Mouse (Mus musculus): ENCODE measurements around the gene Clcf1. TPM values are rescaled to one million over a fixed set of nuclear protein-coding genes. Genes with fewer than 3 reads are reported as not detected.

Clcf1 gene
- 10 to 100 TPM; 35.0 to 46.5 TPM for polyA plus RNA-seq (2017; shearing (Covaris generic))

DNA sequence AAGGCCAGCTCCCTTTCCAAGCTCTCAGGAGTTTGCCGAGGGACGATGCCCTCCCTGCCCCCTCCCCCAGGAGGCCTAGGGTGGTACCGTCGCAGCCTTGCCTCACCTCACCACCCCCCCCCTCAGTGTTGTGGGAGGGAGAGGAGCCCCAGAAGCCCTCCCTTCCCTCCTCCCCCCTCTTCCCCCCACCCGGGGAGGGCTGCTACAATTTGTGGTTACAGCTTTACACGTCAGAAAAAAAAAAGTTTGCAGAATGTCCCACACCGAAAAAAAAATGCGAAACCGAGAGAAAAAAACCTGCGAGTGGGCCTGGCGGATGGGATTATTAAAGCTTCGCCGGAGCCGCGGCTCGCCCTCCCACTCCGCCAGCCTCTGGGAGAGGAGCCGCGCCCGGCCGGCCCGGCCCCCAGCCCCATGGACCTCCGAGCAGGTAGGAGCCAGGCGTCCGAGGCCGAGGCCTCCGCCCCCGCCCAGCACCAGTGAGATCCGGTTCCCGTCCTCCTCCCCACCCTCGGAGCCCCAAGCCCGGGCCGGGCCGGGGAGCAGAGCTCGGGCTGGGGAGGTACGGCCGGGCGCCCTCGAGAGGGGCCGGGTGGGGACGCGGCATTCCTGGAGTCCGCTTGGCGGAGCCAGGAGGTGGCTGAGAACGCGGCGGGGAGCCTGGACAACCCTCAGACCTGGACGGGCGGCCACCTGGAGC lies at the start of gene Clcf1, which contains the start of gene AC109138.7:
TSS of gene Clcf1 (plus strand) at position 168 of the 700 bp plus-strand sequence.
TSS of gene AC109138.7 (plus strand) at position 287 of the 700 bp plus-strand sequence.
- peak; percentile 75 for ATAC-seq

DNA sequence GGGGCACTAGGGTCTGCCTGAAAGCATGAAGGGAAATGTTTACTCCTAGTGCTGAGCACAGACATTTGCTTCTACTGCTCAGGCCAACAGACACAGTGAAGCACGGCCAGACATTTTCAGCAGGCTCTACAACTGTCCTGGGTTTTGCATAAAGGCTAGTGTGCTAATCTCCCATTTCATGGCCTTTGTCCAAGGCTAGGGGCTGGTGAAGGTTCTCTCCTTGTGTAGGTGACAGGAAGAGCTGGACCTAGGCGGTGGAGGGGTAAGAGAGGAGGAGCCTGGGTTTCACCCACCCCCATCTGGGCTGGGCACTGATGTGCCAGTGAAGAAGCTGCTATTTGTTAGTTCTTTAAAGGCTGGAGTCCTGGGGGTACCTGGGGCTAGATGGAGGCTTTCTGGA lies 49.3 kb upstream of the Clcf1 start:
- no peak for ATAC-seq

DNA sequence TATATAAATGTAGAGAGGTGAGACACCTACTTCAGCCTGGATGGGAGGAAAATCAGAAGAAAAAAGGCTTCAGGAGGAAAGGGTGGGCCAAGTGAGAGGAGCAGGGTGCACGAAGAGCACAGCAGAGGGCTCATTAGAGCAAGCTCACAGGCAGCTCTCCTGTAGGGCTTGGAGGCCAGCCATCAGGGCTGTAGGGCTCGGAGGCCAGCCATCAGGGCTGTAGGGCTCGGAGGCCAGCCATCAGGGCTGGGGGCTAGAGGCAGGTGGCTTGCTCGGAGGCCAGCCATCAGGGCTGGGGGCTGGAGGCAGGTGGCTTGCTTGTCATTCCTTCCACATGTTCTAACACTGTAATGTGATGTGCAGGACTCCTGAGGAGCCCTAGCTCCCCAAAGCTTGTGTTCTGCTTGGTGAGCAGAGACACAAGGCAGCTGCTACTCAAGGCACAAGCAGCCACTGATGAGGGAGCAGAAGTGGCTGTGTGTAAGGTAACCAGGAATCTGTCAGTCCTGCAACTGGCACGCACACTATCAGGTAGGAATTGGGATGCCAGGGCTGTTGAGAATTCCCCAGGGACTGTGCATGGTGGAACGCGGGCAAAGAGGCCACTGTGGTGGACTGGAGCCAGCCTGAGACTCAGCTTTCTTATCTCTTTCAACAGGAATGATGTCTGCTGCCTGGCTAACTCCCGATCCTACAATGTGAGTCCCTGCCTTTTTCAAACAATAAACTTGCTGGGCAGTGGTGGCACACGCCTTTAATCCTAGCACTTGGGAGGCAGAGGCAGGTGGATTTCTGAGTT lies 47.2 kb upstream of the Clcf1 start:
- ATAC-seq, result no peak

DNA sequence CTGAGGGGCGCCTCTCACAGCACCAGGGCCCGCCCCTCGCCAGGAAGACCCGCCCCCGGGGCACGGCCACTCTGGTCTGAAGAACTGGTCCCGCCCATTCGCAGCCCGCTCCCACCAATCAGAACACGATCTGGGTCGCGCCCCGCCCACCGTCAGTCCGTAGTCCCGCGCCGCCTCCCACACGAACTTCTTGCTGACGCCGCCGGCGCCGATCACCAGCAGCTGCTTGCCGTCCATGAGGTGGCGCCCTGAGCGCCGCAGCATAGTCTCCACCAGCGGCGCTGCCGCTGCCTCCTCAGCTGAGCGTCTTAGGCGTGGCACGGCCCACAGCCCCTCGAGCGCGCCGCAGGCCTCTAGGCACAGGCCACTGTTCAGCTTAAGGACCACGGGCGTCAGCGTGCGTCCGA lies 44.7 kb upstream of the Clcf1 start:
- ATAC-seq, result peak; percentile 96

DNA sequence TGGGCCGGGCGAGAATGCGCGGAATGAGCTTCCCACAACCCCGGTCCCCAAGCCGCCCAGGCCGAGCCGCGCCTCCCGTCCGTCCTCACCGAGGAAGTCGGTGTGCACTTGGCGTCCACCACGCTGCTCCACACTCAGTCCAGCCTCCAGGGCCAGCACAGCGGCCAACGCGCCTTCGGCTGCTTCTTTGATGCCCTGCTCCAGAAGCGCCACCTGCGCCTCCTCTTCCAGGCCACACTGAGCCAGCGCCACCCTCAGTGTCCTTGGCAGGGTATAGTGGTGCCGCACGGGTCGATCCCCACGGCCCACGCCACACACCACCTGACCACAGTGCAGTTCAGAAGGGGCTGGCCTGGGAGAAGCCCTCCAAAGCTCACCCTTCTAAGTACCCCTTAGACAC lies 44.2 kb upstream of the Clcf1 start:
- peak; percentile 15 for ATAC-seq

DNA sequence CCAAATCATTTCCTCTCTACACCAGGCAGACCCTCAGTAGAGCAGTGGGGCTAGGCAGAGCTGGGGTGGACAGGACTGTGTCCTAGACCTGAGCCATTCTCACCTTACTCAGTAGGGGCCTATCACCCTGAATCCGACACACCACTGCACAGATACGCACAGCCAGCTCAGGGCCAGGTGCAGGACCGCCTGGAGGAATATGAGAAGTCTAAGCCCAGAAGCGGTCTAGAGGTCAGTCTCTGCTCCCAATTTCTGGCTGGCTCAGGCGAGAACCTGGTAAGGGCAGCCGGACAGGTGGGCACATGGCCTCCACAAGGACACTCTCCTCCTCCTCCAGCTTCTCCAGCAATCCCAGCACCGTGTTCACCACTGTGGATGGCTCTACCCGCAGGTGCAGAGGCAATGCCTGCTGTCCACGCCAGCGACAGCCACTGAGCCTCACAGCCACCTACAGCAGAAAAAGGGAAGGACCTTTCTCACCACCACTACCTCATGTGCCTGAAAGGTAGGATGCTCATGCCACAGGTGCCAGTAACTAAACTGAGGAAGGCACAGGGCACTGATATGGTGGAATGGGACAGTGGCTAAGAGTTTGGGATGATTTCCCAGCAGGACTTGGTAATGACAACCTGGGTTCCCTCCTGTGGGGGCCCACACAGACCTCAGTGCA lies 43.2 kb upstream of the Clcf1 start:
- no peak for ATAC-seq

DNA sequence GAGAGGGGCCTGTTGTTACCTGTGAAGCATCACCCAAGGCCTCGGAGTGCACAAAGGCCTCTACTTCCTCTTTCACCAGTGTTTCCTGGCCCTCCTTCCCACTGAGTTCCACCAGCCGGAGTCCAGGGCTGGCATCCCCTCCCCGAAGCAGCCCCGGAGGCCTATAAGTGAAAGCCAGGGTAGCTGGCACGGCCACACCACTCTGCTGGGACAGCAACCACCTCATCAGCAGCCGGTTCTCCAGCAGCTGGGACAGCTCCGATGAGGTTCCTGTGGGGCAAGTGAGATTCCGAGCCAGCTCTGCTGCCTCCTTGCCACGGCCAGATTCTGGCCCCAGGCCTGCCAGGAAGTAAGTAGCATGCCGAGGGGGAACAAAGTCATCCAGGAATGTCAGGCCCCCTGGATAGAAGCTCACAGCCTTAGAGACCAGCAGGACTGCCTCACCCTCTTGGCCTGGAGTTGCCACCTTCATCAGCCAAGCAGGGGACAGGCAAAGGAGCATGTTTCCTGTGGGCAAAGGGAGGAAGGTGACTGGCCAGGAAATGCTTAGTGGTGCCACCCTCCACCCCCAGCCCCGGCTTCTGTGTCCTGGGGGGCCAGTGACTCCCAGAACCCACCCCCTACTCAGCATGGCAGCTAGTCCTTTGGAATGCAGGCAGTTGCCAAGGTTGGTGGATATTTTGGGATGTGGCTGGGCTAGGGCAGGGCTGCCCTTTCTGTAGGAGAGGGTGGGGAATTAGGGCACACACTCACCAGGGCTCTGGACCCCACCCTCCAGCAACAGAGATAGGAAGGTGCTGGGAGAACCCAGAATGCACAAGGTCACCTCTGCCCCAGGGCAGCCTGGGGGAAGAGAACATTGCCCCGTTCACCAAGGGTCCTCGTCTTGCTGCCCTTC lies 42.4 kb upstream of the Clcf1 start:
- ATAC-seq, result no peak

DNA sequence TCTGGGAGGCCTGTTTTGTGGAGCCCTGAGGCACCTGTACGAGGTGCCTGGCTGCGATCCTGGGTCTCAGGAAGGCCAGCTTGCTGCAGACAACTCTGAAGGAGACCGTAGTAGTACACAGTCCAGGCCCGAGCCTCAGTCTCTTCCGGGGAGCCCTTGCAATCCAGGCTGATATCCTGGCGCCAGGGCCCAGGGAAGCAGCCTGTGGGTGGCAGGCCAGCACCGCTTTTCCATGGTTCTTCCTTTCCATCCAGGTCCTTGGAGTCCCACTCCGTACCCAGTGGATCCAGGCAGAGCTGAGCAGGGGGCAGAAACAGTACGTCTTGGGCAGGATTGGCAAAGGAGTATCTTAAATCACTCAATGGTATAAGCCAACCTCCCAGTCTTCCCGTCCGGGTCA lies 41.1 kb upstream of the Clcf1 start:
- no peak for ATAC-seq

DNA sequence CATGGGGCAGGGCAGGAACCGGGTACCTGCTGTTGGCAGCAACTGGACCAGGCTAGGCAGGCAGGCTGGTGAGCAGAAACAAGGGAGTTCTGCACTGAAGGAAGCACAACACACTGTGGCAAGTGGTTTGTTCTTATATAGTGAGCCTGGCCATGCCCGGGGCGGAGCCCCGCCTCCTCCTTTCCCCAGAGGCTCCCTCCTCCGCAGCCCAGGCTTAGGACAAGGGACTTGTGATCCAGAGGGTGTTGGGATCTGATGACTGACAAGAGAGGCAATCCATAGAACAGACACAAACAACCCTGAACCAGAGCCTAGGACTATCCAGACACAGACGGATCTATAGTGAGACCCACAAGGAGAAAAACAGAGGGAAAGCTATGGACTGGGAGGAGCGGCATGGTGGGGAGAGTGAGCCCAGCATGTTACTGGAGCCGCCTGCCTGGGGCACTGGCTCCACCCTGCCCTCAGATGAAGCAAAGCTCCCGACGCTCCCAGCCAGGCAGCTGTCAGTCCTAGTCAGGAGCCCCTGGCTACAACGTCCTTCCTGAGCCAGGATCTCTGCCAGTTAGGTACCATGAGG lies 38.6 kb upstream of the Clcf1 start, which contains the start of gene Carns1:
TSS of gene Carns1 (minus strand) at position 112 of the 580 bp plus-strand sequence.
- ATAC-seq, result no peak

DNA sequence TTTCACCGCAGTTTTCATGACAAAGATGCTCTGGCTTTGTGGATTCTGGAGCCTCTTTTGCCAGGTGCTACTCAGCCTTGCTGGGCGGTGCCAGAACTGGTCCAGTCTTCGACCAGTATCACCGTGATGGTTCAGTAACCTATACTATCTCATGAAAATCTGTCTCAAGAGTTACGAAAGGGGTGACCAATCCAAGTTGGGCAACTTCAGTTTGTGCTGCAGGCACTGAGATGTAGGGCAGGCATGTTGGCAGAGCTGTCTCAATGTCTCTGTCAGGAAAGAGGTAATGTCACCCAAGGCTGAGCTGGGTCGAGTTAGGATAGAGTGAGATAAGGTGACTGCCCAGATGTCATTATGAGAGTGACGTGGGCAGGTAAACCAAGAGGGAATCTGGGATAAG lies 33.6 kb upstream of the Clcf1 start:
- no peak for ATAC-seq

DNA sequence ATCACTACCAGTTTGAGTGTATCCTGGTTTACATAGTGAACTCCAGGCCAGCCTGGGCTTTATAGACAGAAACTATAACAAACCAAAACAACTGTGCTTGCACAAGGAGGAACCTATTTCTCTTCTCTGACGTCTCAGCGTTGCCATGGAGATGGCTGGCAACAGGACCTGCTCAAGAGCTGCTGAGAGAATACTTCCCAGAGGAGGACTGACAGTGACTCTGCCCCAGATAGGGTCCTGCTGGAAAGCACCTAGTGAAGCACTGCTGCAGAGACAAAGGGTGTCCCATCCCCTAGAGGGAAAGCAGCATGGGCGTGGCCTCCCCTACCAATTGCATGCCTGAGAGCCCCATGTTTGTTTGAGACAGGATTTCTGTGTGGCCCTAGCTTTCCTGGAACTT lies 32.1 kb upstream of the Clcf1 start:
- peak; percentile 39 for ATAC-seq

DNA sequence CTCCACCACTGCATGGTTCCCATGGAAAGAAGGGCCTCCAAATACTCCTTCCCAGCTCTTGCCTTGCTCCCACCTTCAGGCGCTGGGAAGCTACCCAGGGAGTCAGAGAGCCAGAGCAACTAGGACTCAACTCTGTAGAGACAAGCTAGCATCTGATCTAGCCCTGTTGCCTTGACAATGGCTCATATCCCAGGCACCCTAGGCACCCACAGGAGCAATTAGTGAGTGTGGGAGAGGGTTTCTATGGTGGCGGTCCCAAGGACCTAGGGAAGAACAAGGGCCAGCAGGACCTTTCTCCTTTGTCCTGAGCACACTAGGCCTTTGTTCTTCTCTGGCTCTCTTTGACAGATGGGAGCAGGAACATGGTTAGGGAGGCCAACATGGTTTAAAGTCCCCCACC lies 30.3 kb upstream of the Clcf1 start:
- no peak for ATAC-seq

DNA sequence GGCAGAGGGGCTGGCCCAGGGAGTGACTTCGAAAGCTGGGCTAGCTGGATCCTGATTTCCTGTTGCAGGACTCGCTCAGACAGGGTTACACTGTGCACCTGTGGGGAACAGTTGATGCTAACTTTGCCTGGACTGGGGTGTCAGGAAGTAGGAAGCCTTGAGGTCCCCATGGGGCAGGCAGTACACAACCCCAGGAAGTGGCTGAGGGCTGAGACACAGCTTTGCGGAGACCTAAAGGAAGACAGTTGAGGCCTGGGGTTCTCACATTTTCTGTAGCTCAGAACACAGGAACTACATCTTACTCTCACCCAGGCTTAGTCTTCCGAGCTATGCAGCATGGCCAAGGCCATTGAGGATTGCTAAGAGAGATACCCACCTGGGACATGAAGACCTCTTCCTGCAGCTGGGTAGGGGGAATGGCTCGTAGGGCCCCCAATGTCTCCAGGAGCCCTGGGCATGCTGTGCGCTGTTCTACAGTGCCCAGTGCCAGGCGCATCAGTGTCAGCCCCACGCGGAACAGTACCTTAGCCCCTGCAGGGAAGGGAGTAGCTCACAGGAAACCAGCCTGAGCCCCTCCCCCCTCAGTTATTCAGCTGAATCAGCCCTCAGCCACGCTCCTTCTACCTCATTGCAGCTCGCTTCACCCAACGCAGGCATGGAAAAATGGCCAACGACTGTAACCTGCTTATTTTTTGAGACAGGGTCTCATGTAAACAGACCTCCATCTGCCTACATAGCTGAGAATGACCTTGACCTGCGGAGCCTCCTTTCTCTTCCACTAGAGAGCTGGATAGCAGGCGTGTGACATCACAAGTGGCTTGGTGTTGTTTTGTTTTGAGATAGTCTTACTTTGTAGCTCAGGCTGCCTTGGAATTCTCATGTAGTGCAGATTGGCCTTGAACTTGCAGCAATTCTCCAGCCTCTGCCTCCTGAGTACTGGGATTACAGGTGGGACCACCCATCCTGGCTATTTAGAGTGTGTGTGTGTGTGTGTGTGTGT lies 28.8 kb upstream of the Clcf1 start:
- ATAC-seq, result peak; percentile 73

DNA sequence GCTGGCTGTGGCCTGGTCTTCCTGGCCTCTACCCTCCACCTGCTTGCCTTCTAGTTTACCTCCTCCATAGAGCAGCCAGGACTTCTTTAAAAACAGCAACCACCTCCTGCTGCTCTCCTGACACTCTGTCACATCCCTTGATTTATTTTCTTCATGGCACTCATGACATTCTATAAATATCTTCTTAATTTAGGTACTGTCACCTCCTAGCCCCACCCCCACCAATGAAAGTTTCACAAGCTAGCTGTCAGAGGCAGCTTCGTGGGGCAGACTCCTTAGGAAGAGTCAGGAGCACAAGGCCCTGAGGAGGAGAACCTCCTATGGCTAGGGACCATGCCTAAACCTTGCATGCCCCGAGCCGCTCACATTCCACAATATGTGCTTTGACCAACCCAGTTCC lies 26.7 kb upstream of the Clcf1 start:
- no peak for ATAC-seq

DNA sequence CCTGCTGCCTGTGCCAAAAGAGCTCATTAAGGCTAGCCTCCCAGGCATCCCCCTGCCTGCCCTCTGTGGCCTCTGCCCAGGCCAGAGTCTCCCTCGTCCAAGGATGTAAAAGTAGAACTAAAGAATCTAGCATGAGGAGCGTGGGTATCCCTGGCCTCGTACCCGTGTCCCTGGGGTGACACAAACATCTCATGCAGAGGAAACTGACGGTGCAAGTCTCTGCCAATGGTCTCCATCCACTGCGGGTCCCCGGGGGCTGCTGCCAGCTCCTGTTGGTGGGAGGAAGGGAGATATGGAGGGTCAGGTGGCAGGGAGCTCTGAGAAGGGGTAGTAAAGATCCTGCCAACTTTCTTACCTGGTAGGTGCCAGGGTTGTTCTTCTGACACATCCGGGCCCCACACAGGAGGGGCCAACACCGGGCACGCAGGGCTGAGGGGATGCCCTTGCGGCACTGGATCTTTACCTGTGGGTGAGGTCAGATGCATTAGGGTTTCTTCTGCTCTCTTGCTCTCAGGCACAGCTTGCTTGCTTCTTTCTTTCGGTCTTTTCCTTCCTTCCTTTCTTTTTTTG lies 24.9 kb upstream of the Clcf1 start:
- no peak for ATAC-seq

DNA sequence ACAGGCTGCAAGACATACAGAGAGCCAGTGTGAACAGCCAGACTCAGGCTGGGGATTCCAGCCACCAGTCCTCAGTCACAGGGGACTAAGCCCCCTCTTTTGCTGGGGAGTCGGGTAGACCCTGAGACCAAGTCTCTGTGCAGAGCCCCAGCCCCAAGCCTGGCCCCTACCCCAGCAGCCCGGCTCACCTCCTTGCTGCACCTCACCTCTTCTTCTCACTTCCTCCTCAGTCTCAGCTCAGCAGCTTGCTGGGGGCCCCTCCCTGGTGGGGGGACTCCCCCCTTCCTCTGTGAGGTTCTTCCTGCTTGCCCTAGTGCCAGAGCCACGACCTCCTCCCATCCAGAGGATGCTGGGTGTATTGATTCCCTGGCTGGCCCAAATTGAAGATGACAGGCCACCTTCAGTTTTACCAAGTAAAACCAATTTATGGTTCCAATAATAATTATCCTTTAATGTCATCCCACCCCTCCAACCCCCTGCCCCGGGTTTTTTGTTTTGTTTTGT lies 23.2 kb upstream of the Clcf1 start, which contains the start of gene Tbc1d10c:
TSS of gene Tbc1d10c (minus strand) at position 454 of the 504 bp plus-strand sequence.
- ATAC-seq, result peak; percentile 65

DNA sequence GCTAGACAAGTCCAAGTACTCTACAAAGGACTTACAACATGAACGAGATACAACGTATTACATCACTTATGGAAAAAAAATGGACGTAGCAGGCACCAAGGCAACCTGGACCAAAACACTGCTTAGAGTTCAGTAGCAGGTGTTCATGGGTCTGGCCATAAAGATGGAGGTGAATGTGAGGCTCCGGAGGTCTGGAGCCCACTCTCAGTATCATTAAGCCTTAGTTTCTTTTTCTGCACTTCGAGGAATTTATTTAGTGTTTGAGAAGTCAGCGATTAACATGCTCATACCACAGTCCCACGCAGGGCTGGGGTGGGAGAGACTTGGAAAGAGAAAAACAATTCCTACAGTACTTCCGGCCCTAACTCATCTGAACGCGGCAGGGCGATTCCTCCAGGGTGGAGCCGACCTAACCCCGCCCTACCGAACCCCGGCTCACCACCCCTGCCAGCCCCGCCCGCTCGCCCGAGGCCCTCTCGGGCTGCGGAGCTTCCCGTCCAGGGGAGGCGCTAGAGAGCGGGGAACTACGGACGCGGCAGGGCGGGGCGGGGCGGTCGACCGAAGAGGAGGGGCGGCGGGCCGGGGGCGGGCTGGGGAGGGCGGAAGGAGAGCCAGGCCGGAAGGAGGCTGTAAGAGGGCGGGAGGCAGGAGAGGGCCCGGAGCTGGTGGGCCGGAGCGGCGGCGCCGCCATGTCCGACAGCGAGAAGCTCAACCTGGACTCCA lies 22.3 kb upstream of the Clcf1 start, which contains the start of gene Ppp1ca:
TSS of gene Ppp1ca (plus strand) at position 538 of the 723 bp plus-strand sequence.
- peak; percentile 78 for ATAC-seq

DNA sequence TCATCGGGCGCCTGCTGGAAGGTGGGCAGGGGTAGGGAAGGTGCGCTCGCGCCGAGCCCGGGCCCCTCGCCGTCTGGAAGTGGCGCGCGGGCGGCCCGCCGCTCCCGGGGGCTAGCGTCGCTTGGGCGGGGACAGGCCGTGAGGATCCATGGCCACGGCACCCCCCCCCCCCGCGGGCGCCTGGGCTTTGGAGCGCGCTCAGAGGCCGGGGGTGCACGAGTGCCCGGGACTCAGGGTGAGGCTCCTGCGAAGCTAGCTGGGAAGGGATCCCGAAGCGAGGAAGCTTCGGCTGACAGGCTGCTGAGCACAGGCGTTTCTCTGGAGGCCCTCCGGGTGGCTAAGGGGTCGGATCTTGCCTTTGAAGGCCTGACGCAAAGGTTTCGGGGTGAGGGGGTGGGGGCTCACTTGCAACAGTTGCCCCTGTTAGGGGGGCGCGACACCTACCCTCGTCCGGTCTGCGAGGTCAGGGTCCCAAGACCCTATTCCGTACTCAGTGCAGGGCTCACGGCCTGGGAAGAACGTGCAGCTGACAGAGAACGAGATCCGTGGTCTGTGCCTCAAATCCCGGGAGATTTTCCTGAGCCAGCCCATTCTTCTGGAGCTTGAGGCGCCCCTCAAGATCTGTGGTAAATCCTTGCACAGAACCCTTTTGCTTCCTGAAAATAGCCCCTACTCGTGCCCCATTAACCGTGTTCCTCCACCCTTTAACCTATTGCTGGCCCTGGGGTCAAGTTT lies 21.6 kb upstream of the Clcf1 start:
- peak; percentile 1 for ATAC-seq

Data from CD4-positive, CD25-positive, alpha-beta regulatory T cell, adult 4 months (primary cell).